Mouse (Mus musculus): Measurements from ENCODE around the gene H6pd.

The H6pd gene

DNA sequence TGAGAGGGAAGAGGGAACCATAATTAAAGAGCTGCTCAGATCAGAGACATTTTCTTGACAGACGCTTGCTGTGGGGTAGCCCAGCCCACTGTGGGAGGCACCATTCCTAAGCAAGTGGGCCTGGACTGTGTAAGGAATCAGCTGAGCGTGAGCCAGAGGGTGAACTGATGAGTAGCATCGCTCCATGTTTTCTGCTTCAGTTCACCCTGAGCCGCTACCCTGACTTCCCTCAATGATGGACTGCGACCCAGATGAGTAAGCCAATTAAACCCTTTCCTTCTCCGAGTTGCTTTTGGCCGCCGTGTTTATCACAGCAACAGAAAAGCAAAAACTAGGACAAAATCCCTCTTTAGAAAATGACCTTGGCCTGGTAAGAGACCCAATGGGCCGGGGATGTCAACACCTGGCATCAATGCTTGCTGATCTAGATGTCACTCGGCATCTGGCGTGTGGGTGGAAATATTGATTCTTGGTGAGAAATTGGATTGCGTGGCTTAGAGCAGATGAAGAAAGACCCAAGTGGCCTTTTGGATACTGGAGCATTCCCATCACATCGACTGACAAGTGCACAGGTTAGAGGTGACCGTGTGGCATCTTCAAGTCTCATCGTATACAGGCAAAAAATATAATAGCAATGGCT, 11.0 kb upstream of the H6pd start:
- no peak for DNase-seq

DNA sequence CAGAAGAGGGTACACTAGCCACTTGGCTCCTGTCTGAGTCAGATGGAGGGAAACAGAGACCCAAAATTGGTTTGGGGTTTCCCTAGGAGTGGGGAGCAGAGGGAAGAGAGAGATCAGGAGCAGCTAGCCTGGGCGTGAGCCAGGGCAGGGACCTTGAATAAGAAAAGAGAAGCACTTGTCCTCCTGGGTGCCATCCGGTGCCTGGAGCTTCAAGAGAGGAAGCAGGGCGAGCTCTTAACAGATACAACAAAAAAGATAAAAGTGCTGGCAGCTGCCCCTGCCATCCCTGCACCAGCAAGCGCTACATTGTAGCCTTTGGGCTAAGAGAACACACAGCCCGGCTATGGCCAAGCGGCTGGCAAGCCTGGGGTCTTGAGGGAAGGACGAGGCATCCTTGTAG, 6.6 kb upstream of the H6pd start:
- DNase-seq: no peak

- no peak for DNase-seq
Observed at GRCm38 (mm10) chr4:150014378-150015091, 5.7 kb upstream of the H6pd start.

- DNase-seq: no peak
Observed at GRCm38 (mm10) chr4:150013805-150014204, 5.0 kb upstream of the H6pd start.

DNA sequence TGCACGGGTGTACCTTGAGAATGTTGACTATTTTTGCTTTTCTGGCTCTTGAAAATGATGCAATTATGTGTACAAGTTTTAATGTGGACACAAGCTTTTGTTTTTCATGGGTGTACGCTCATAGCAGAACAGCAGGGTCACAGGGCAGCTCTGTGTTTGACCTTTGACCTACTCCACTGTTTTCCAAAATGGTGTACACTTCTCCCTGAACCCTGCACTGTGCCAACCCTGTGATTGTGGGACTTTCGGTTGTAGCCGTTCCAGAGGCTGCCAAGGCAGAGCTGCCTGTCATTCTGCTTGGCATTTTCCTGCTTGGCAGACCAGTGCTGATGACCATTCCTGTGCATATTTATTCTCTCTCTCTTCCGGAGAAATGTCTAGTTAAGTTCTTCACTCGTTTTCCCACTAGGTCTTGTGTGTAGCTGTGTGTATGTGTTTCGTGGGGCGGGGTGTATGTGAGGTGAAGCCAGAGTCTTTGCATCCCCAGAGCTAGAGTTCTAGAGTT, 4.4 kb upstream of the H6pd start:
- DNase-seq: no peak

DNA sequence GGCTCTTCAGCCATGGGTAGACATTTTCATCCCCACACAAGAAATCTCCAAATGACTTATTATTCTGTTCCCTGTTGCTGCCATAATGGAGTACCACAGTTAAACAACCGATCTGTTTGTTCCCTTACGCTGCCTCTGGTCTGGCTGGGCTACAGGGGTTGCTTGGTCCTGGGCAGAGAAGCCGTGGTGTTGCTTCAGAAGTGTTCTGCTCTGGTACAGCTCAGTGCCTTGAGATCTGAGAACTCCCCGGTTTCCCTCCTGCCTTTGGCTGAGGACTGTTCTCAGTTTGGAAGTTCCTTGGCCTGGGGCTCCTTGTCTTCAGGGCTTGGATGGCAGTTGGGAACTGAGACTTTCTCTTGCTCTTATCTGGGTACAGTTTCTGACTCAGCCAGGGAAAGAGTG, 3.5 kb upstream of the H6pd start:
- DNase-seq: no peak

- DNase-seq: no peak
Observed at GRCm38 (mm10) chr4:150011564-150012321, 2.9 kb upstream of the H6pd start.

DNA sequence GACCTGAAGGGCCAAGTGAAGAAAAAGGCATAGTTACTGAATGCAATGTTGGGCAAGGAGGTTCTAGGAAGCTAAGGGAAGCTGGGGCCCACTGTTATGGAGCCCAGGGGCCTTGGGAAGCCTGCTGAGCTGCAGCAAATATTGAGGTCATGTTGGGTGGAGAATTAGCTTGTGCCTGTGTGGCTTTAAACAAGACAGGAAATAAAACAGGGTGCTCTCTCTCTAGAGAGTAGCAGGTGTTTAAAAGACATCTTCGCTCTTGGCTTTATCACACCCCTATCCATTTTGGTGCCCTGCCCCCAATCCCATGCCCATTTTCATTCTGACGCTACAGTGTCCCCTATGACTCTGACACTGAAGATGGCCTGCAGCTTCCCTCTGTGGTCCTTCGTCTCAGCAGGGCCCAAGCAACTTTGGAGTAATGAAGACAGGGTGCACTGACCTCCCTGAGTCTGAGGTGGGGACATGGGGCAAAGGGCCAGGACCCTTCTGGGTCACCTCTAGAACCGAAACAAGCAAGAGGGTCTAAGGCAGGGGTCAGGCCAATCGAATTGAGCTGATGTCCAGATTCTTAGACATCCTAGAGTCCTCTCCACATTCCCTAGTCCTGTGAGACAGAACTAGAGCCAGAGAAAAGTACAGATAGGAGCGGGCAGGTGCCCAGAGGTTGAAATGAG, 1.4 kb upstream of the H6pd start:
- peak; percentile 58 for DNase-seq

GRCm38 (mm10) chr4:150009587-150009930, 736 bp upstream of the H6pd start:
- DNase-seq: peak; percentile 52

- peak; percentile 79 for DNase-seq
Observed at GRCm38 (mm10) chr4:150008325-150008852, 434 bp downstream of the H6pd start.

- DNase-seq: peak; percentile 45
Observed at GRCm38 (mm10) chr4:150007444-150007843, 1.4 kb downstream of the H6pd start.

DNA sequence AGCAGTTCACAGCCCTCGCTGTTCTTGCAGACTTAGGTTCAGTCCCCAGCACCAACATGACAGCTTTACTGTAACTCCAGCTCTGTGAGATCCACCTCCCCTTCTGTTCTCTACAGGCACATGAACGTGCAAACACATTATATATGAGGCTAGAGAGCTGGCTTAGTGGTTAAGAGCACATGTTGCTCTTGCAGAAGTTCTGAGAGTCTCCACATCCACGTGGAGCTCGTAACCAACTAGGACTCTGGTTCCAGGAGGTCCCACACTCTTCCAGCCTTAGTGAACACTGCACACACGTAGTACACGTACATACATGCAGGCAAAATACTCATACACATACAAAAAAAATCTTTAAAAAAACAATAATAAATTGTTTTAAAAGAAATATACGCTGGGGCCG, 1.8 kb downstream of the H6pd start:
- DNase-seq: no peak

DNA sequence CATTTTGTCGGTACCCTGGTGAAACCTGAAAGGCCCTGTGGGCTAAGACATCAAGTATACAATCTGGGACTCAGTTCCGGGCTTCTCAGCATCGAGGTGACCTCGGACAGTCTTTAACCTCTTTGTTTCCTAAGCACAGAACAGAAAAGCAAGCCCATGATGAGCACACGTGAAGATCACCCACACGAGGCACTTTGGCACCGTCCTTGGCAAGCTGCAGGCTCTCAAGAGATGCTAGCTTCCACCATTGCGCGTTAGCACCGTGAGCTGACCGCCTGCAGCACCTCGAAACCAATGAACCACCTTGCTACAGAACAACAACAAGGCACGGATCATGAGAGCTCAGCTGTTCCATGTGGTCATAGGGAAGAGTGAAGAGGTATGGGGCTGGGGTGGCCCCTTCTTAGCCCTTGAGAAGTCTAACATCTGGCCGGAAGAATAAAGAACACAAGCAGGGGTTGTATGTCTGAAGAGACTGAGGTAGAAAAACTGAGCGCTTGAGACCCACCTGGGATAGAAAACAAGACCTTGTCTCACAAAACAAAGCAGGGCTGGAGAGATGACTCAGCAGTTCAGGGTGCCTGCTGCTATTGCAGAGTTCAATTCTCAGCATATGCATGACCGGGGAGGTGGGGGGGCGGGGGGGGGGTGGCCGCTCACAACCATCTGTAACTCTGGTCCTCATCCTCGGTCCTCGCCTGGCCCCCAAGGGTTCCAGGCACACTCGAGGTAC, 2.5 kb downstream of the H6pd start:
- DNase-seq: peak; percentile 46

GRCm38 (mm10) chr4:150005231-150005630, 3.6 kb downstream of the H6pd start:
- DNase-seq: no peak

- peak; percentile 35 for DNase-seq
Observed at GRCm38 (mm10) chr4:150003641-150004040, 5.2 kb downstream of the H6pd start.

DNA sequence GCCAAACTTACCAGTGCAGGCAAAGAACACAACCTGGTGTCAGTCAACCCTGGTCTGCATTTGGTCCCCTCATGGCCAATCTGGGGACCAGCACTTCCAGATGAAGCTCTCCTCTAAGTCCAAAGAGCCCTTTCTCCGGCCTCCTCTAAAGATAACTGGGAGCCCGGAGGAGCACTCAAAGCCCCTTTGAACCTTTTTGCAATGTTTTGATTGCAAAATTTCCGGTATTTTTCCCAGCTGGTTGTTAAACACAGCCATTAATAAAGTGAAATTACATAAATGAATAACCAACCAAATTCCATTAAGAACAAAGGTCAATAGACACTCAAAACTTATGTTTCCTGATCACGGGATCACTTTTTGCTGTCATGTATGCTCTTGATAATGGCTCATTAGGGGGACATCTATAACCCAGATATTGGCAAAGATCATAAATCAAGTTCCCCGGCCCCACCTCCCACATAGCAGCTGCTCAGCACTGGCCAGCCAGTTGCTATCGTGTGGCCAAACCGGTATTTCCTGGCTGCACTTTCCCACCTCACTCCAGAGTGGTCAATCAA, 5.7 kb downstream of the H6pd start:
- no peak for DNase-seq

DNA sequence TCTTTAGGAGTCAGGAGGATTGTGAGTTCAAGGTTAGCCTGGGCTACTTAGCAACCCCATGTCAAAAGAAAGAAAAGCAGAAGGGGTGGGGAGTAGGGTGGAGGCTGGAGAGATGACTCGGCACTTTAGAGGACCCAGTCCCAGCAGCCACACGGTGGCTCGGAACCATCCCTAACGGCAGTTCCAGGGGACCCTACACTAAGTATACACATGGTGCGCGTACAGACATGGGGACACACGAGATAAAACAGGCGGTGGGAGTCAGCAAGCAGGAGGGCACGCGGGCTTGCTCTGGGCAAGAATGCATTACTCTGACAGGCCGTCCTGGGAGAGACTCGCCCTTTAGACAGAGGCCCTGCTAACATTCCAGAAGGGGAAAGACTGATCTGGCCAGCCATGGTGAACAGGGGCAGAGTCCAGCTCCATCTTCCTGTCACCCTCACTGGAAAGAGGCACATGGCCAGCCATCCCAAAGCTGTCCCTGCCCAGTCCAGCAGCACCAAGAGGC, 6.7 kb downstream of the H6pd start:
- no peak for DNase-seq

DNA sequence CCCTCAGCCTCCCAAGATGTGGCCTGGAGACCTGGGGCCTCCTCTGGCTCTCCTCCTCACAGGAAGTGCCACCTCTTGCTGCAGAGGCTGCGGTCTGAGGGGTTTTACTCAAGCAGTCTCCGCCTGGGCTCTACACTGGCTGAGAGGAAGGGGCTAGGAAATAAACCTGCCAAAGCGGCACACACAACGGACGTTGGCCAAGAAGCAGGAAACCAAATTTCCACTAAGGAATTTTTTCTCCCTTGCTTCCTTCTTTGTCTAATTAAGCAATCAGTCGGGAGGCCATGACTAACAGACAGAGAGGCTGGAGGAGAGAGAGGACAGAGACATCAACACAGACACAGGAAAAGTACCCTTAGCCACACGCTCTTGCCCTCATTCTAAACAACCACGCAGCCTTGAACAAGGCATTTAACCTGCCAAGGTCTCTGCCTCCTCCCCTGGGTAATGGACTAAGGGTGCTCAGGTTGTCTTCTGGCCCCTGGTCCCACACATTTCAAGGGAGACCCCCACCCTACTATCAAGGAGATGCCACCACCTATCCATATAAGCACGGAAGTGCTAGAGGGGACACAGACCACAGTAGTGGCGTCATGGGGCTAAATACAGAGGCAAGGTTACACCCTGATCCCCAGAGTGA, 7.5 kb downstream of the H6pd start:
- DNase-seq: no peak

DNA sequence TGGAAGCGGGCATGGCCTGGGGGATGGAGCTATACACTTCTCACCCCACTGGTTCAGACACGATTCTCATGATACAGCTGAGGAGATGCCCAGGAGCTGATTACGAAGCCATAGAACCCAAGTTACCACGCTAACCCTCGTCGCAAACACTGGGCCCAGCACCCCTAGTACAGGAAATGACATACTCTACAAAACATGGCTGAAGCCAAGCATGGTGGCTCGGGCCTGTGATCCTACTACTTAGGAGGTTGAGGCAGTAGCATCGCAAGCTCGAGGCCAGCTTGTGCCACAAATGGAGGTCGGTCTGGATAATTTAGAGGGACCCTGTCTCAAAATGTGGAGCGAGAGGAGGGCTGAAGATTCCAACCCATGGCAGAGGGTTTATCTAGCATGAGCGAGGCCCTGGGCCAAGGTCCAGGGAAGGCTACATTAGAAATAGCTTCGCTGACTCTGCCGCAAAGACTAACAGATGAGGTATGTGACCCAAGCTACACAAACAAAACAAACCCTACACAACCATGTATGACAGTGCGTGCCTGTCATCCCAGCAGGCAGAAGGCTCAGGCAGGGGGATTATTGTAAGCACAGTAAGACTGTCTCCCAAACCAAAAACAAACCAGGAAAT, 8.8 kb downstream of the H6pd start:
- DNase-seq: peak; percentile 31

DNA sequence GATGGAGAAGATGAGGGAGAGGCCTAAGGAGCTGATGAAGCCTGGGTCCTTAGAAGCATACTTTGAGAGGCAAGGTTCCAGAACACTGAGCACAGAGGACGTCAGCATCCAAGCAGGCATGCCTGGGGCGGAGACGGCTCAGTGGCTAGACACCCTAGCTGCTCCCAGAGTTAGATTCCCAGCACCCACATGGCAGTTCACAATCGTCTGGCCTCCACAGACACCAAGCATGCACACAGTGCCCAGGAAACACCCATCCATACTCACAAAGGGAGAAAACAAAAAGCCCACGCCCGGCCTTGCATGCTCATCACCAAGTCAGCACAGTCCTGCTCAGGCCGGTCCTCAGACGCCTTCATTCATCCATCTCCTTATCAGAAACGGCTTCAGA, 9.3 kb downstream of the H6pd start:
- DNase-seq: peak; percentile 44

All from cerebellum, adult 9-10 months (tissue).